Mouse (Mus musculus) kidney, embryonic 15.5 days (tissue): ENCODE data around the gene Ssh3. TPM values are rescaled to one million over a fixed set of nuclear protein-coding genes. Genes with fewer than 3 reads are reported as not detected.

Experiments
- ATAC-seq: fragments of 200-750 bp; cut with Nextera tagmentation; replicated peaks from 2 replicates; pipeline ENCODE4 v1.8.0; 2017; ENCODE audit warnings: moderate TSS enrichment; ENCODE audit not compliant: low FRiP score
- H3K27ac ChIP-seq: fragments of 300-500 bp; sonication (generic); 2 replicates; pipeline ENCODE4 v1.5.1; 2015; ENCODE audit warnings: mild to moderate bottlenecking, inconsistent platforms
- H3K27me3 ChIP-seq: fragments of 300-500 bp; sonication (generic); 2 replicates; pipeline ENCODE4 v1.6.1; 2015; ENCODE audit warnings: inconsistent platforms
- H3K36me3 ChIP-seq: fragments of 300-500 bp; sonication (generic); 2 replicates; pipeline ENCODE4 v1.6.1; 2015; ENCODE audit warnings: inconsistent platforms
- H3K4me1 ChIP-seq: fragments of 300-500 bp; sonication (generic); 2 replicates; pipeline ENCODE4 v1.6.1; 2015; ENCODE audit warnings: inconsistent platforms
- H3K4me2 ChIP-seq: fragments of 300-500 bp; sonication (generic); 2 replicates; pipeline ENCODE4 v1.6.1; 2015; ENCODE audit warnings: moderate library complexity, mild to moderate bottlenecking, inconsistent platforms
- H3K4me3 ChIP-seq: fragments of 300-500 bp; sonication (generic); replicated peaks from 2 replicates; pipeline ENCODE4 v1.5.1; 2015; ENCODE audit warnings: mild to moderate bottlenecking, inconsistent platforms
- H3K9ac ChIP-seq: fragments of 300-500 bp; sonication (generic); 2 replicates; pipeline ENCODE4 v1.6.1; 2015; ENCODE audit warnings: mild to moderate bottlenecking, inconsistent platforms
- H3K9me3 ChIP-seq: fragments of 300-500 bp; sonication (generic); replicated peaks from 2 replicates; pipeline ENCODE4 v1.6.1; 2016; ENCODE audit warnings: inconsistent platforms
- WGBS: fragments of 180-500 bp; shearing (Covaris S2); methylation state at CpG from one replicate; pipeline ENCODE4 v1.1.7; 2015; ENCODE audit warnings: mixed read lengths; 5-methylcytosine and 5-hydroxymethylcytosine counted together
- polyA plus RNA-seq: library from polyadenylated mRNA; unstranded; fragments of >200 nt; fragmentation: Nextera tagmentation; extraction: Ambion mirVana; gene quantifications from 2 replicates; pipeline ENCODE4 v1.2.1, GENCODE M21; 2015

Gene Ssh3
- polyA plus RNA-seq, 1 experiment from 2014 or later, result 15.9 TPM

DNA sequence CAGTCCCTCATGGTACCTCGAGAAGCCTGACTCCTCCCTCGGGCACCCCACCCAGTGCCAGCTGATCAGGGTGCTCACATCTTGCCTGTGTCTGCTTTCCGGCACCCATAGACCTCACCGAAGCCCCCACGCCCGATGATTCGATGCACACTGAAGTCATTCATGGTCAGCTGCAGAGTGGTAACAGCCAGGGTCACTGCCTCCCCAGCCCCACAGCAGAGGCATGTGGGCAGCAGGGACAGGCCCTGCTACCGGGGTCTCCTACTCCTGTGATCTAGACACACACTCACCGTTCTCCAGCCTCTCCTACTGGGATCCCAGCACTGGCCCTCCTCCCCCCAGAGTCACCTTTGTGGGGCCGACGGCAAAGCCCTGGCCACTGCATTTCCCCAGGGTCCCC lies 22.2 kb upstream of the Ssh3 start:
- WGBS, result 86% methylated on average over 11 of the region's 11 CpGs
- H3K9ac ChIP-seq, result no peak overlapping the region
- H3K27me3 ChIP-seq, result no peaks in the 10 kb centered on the region
- no peaks in the 10 kb centered on the region for H3K9me3 ChIP-seq
- H3K4me2 ChIP-seq, result no peak overlapping the region
- peaks cover 83% of the 10 kb centered on the region for H3K36me3 ChIP-seq
- ATAC-seq, result no peak
- no peak overlapping the region for H3K27ac ChIP-seq
- peaks cover 13% of the 10 kb centered on the region for H3K4me1 ChIP-seq
- H3K4me3 ChIP-seq, result no peak overlapping the region

DNA sequence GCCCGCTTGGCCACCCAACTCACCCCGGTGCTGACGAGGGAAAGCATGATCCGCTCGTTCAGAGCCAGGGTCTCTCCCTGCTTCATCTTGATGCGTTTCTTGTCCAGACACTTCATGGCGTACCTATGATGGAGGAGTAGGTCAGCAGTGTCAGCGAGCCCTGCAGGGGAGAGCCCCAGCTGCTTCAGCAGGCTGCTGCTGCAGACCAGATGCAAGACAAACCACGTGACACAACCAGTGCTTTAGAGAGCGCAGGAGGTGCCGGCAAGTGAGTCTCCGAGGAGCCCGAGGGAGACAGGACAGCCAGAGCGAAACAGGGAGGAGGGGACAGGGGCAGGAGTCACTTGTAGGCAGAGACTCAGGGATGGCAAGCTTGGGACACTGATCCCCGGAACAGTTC lies 21.8 kb upstream of the Ssh3 start:
- no peak overlapping the region for H3K27ac ChIP-seq
- no peaks in the 10 kb centered on the region for H3K27me3 ChIP-seq
- H3K4me1 ChIP-seq, result peaks cover 13% of the 10 kb centered on the region
- ATAC-seq, result no peak
- no peak overlapping the region for H3K9ac ChIP-seq
- peaks cover 87% of the 10 kb centered on the region for H3K36me3 ChIP-seq
- H3K9me3 ChIP-seq, result no peaks in the 10 kb centered on the region
- WGBS, result 80% methylated on average over 15 of the region's 15 CpGs
- H3K4me3 ChIP-seq, result no peak overlapping the region
- H3K4me2 ChIP-seq, result no peak overlapping the region

DNA sequence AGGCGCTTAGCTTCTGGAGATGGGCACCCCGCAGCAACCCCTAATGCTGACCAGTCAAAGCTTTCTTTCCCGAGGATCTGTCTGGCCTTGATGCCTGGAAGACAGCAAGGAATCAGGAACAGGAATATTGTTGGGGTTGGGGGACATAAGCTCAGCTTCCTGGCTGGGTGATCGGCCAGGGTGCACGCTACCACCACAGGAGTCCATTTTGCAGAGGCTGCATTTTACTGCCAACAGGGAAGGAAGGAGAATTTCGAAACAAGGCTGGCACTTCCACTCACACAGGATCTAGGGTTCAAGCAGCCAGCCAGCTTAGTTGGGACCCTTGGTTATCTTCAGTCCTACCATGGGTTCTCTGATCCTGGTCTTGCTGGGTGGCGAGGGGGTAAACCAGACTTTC lies 14.7 kb upstream of the Ssh3 start:
- Histone ChIP-seq H3K4me1 (peaks cover 23% of the 10 kb centered on the region), H3K9ac (no peak overlapping the region), H3K27ac (peak overlapping the region; percentile 13; the same call in 1 of the 2 replicates), H3K4me3 (peak overlapping the region; percentile 60), H3K4me2 (peak overlapping the region; percentile 80), H3K36me3 (peaks cover 47% of the 10 kb centered on the region), H3K9me3 (no peaks in the 10 kb centered on the region; the same call in 1 of the 2 replicates), H3K27me3 (no peaks in the 10 kb centered on the region)
- 46% methylated on average over 7 of the region's 7 CpGs for WGBS
- no peak for ATAC-seq

DNA sequence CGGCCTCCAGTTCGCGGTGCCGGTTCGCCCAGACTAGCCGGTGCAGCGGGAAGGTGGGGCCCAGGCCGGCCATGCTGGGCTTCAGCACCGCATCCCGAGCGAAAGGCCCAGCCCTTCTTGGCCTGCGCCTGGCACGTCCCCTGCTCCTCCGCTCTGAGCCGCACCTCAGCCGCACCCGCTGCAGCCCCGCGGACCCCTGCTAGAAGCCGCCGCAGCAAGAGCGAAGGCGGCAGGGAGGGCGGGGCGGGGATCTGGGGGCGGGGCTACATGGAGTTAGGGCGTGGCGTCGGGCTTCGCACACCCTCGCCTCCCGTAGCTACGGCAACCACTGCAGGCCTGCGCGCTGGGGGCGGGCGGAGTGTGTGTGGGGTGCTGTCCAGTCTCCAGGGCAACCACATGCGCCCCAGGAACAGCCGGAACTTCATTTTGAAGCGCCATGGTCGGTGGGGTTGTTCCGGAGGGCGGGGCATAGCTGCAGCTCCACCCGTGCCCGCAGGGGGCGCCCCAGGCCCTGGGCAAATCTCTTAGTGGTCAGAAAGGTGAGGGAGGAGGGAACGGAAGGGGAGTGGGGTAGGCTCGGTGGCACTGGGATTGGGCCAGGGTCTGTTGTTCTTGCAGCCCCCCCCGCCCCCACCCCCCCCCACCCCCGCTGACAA lies 14.0 kb upstream of the Ssh3 start, which contains the start of gene Ankrd13d:
Ankrd13d (minus strand) TSS at position 240 of the 656 bp plus-strand sequence.
- WGBS, result under 1% methylated on average over 48 of the region's 50 CpGs
- peaks cover 23% of the 10 kb centered on the region for H3K4me1 ChIP-seq
- peak within 1 kb of the TSS; percentile 56 for H3K9ac ChIP-seq
- H3K27ac ChIP-seq, result peak within 1 kb of the TSS; percentile 13
- ATAC-seq, result peak; percentile 94
- peak within 1 kb of the TSS; percentile 80 for H3K4me2 ChIP-seq
- H3K27me3 ChIP-seq, result no peaks in the 10 kb centered on the region
- H3K9me3 ChIP-seq, result no peaks in the 10 kb centered on the region; the same call in 1 of the 2 replicates
- peaks cover 41% of the 10 kb centered on the region for H3K36me3 ChIP-seq
- H3K4me3 ChIP-seq, result peak within 1 kb of the TSS; percentile 60

DNA sequence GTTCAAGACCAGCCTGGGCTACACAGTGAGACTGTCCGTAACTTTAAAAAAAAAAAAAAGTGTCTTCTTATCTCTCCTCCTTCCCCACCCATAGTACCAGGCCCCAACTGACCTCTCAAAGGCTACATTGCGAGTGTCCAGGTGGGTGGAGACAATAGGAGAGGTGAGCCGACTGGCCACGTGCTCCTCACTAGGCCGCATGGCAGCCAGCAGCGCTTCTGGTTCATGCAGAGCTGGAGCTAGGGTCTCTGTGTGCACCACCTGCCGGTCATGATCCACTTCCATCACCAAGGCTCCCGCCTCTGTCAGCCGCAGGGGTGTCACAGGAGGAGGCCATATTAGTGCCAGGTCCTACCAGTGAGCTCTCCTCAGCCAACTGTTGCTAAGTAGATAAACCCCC lies 11.4 kb upstream of the Ssh3 start:
- no peak overlapping the region for H3K4me3 ChIP-seq
- H3K36me3 ChIP-seq, result peaks cover 15% of the 10 kb centered on the region
- no peak overlapping the region for H3K9ac ChIP-seq
- H3K4me2 ChIP-seq, result no peak overlapping the region
- no peaks in the 10 kb centered on the region for H3K27me3 ChIP-seq
- H3K9me3 ChIP-seq, result no peaks in the 10 kb centered on the region; the same call in 1 of the 2 replicates
- H3K27ac ChIP-seq, result no peak overlapping the region
- WGBS, result 92% methylated on average over 9 of the region's 9 CpGs
- peaks cover 21% of the 10 kb centered on the region for H3K4me1 ChIP-seq
- no peak for ATAC-seq

DNA sequence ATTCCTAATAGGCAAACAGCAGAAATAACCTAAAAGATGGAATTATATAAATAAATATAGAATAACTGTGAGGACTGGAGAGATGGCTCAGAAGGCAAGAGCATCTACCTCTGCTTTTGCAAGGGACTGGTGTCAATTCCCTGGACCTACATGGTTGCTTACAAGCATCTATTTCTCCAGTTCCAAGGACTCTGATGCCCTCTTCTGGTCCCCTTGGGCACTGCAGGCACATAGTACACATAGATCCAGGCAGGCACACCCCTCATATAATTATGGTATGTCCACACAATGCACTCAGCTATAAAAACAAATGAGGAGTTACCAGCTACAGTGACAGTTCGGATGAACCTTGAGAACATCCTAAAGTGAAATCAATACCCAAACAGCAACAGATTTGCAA lies 10.5 kb upstream of the Ssh3 start:
- Histone ChIP-seq H3K36me3 (peaks cover 9% of the 10 kb centered on the region), H3K27ac (no peak overlapping the region), H3K9me3 (no peaks in the 10 kb centered on the region; the same call in 1 of the 2 replicates), H3K4me3 (no peak overlapping the region), H3K27me3 (no peaks in the 10 kb centered on the region), H3K9ac (no peak overlapping the region), H3K4me2 (no peak overlapping the region), H3K4me1 (peaks cover 18% of the 10 kb centered on the region)
- no peak for ATAC-seq
- WGBS, result 92% methylated on average over 1 of the region's 1 CpGs

DNA sequence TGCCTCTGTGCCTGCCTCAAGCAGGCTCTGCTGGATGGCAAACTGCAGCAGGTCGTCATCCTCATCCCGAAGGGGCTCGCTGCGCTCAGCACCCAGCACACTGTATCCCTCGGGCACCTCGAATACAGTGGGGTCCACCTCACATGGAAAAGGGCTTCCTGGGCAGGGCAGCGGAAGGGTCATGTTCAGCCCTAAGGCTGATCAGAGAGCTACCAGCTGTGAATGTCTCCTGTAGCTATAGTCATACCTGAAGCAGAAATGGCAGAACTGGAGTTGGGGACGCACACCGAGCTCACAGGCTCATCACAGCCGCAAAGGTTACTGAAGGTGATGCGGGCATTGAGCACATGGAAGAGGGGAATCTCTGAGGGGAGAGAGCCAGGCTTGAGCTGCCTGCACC lies 2.0 kb upstream of the Ssh3 start:
- Histone ChIP-seq H3K27ac (no peak overlapping the region), H3K4me1 (peaks cover 18% of the 10 kb centered on the region), H3K36me3 (peaks cover 9% of the 10 kb centered on the region; the same call in 1 of the 2 replicates), H3K9ac (no peak overlapping the region), H3K27me3 (0 out of 2 replicates have a peak, but pooled peaks cover 16% of the 10 kb centered on the region), H3K4me3 (no peak overlapping the region), H3K9me3 (no peaks in the 10 kb centered on the region), H3K4me2 (no peak overlapping the region)
- WGBS, result 91% methylated on average over 11 of the region's 11 CpGs
- no peak for ATAC-seq

DNA sequence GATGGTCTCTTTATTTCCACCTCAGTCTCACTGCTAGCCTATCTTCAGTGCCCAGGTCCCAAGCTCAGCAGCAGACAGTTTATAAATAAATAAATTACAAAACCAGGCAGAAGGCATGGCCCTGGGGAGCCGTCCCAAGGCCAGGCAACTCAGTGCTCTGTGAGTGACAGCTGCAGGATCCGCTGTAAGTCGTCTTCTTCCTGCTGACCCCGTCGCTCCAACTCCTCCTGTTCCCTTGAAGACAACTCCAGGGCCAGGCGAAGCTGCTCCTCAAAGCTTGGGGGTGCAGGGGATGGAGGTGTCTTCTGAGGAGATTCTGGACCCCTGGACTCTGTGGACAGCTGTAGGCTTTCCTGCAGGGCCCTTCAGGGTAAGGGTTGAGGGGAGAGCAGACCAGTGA lies 1.2 kb upstream of the Ssh3 start:
- 68% methylated on average over 6 of the region's 6 CpGs for WGBS
- no peak for ATAC-seq
- H3K27ac ChIP-seq, result no peak overlapping the region
- no peak overlapping the region for H3K4me3 ChIP-seq
- H3K9me3 ChIP-seq, result no peaks in the 10 kb centered on the region
- no peak overlapping the region for H3K9ac ChIP-seq
- H3K36me3 ChIP-seq, result peaks cover 9% of the 10 kb centered on the region; the same call in 1 of the 2 replicates
- H3K4me1 ChIP-seq, result peaks cover 18% of the 10 kb centered on the region
- no peak overlapping the region for H3K4me2 ChIP-seq
- H3K27me3 ChIP-seq, result 0 out of 2 replicates have a peak, but pooled peaks cover 16% of the 10 kb centered on the region

DNA sequence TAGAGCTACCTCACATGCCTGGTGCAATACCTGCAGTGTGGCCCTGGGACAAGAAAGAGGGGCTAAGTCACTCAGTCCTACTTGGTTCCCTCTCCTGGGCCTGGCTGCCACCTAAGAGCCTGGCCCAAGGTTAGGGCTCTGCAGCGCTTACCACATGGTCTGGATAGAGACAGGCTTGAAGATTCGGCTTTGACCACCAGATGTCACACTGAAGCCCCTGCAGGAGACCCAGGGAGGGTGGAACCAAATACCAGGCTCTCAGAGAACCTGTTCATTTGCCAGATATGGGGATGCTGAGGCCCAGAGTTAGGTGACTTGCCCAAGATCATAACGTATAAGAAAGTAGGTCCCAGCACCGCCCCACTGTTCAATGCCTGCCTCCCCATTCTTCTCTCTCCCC lies 3.0 kb downstream of the Ssh3 start:
- 0 out of 2 replicates have a peak, but pooled peaks cover 5% of the 10 kb centered on the region for H3K36me3 ChIP-seq
- no peak overlapping the region for H3K27ac ChIP-seq
- H3K4me1 ChIP-seq, result peaks cover 18% of the 10 kb centered on the region
- 67% methylated on average over 4 of the region's 4 CpGs for WGBS
- H3K9ac ChIP-seq, result no peak overlapping the region
- H3K27me3 ChIP-seq, result 0 out of 2 replicates have a peak, but pooled peaks cover 16% of the 10 kb centered on the region
- no peaks in the 10 kb centered on the region for H3K9me3 ChIP-seq
- ATAC-seq, result no peak
- no peak overlapping the region for H3K4me2 ChIP-seq
- H3K4me3 ChIP-seq, result no peak overlapping the region

DNA sequence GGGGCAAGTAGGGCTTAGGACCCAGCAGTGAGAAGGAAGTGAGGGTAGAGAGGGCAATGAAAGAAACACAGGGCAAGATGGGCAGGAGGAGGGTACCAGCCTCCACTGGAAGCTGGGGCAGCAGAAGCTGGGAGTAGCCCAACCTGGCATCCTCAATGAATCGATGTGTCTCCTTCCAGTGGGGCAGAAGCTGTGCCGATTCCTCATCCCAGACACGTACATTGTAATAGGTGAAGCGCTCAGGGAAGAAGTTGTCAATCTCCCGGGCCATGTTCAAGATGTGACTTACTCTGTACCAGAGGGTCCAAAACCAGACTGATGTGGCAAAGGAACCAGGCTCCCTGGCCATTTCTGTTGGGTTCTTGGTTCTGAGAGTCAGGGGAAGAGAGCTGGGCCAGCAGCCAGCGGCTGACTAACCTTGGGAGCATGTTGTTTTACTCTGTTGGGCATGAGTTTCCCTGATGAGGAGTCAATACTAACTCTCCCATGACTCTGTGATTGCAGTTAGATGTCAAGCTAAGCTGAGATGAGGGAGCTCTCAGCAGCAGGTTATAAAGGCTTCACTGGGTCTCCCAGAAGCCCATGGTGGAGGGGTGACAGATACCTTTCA lies 4.7 kb downstream of the Ssh3 start:
- Histone ChIP-seq H3K4me1 (peaks cover 16% of the 10 kb centered on the region), H3K4me3 (no peak overlapping the region), H3K36me3 (0 out of 2 replicates have a peak, but pooled peaks cover 5% of the 10 kb centered on the region), H3K9me3 (no peaks in the 10 kb centered on the region), H3K9ac (no peak overlapping the region), H3K27ac (no peak overlapping the region), H3K4me2 (no peak overlapping the region), H3K27me3 (0 out of 2 replicates have a peak, but pooled peaks cover 14% of the 10 kb centered on the region)
- WGBS, result 90% methylated on average over 6 of the region's 6 CpGs
- no peak for ATAC-seq

DNA sequence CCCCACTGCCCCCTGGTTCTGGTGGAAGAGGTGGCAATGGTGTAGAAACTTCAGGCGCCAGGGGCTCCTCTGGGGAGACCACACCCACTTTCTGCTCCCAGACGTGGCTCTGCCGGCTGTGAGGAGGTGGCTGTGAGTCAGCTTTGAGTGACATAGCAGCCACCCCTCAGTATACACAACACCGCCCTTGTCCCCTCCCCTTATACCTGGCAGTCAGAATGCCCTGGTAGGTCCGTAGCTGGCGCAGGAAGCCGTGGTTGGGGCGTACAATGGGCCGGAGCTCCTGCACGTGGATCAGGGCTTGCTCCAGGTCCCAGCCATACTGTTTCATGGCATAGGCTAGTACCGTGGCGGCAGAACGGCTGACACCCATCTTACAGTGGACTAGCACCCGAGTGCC lies 5.3 kb downstream of the Ssh3 start:
- H3K9me3 ChIP-seq, result no peaks in the 10 kb centered on the region
- H3K27me3 ChIP-seq, result 0 out of 2 replicates have a peak, but pooled peaks cover 12% of the 10 kb centered on the region
- no peak overlapping the region for H3K4me3 ChIP-seq
- no peak overlapping the region for H3K27ac ChIP-seq
- H3K36me3 ChIP-seq, result 0 out of 2 replicates have a peak, but pooled peaks cover 5% of the 10 kb centered on the region
- no peak overlapping the region for H3K9ac ChIP-seq
- 73% methylated on average over 14 of the region's 14 CpGs for WGBS
- no peak overlapping the region for H3K4me2 ChIP-seq
- ATAC-seq, result no peak
- H3K4me1 ChIP-seq, result peaks cover 10% of the 10 kb centered on the region

DNA sequence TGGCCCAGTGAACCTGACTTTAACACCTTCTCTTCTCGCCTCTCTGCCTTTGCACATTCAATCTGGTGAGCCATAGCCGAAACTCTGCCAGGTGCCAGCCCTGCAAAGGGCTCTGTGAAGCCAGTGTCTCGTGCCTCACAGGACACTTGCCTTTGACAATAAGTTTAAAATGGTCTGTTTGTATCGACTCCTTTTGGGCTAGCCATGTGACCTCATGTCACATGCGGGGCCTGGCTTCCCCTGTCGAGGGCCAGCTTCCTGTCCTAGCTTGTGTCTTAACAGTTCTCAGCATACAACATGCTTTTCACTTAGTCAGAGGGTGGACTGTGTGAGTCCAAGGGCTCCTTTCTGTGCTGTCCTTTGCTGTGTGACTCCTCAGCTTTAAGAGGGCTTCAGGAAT lies 6.2 kb downstream of the Ssh3 start:
- 62% methylated on average over 6 of the region's 6 CpGs for WGBS
- Histone ChIP-seq H3K4me3 (no peak overlapping the region), H3K36me3 (0 out of 2 replicates have a peak, but pooled peaks cover 5% of the 10 kb centered on the region), H3K4me2 (no peak overlapping the region), H3K27me3 (0 out of 2 replicates have a peak, but pooled peaks cover 4% of the 10 kb centered on the region), H3K4me1 (peaks cover 5% of the 10 kb centered on the region), H3K27ac (no peak overlapping the region), H3K9ac (no peak overlapping the region), H3K9me3 (no peaks in the 10 kb centered on the region)
- no peak for ATAC-seq
